Mouse (Mus musculus) gastrocnemius, postnatal 36 days (tissue): Measurements from ENCODE around the gene Arid5b. TPM values are rescaled to one million over a fixed set of nuclear protein-coding genes. Genes with fewer than 3 reads are reported as not detected.

Experiments used
- DNase-seq, 2 experiments: peaks; one replicate each; pipeline ENCODE4 v3.0.0; 2022
- intact Hi-C: fragments of 180-260 bp; cut with DNase I; formaldehyde crosslinking; loops from one replicate; pipeline ENCODE4 v1.15.1; 2025
- total RNA-seq, 2 experiments: library from RNA; stranded (reverse); gene quantifications; 2 replicates each; pipeline ENCODE4 v1.2.3; 2021

Arid5b gene
- total RNA-seq, 2 experiments from 2014 or later: 13.9 to 17.6 TPM

DNA sequence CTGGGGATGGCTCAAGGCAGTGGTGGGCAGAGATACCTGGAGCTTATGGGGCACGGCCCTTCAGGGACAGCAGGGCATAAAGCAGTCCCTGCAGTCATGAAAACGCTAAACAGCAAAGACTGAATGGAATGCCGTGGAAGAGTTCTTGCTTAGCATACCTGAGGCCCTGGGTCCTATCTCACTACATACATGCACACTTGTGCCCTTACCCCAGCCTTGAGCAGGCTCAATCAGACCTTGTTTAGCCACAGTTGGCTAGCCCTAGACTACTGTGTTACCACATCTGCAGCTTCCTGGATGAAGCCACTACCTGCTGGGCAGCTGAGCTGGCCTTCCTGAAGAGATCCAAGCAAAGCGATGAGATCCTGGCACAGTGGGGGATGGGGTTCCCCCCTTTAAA is 205.9 kb downstream of the Arid5b start:
- intact Hi-C loops: no loop called here
- no peak for DNase-seq

DNA sequence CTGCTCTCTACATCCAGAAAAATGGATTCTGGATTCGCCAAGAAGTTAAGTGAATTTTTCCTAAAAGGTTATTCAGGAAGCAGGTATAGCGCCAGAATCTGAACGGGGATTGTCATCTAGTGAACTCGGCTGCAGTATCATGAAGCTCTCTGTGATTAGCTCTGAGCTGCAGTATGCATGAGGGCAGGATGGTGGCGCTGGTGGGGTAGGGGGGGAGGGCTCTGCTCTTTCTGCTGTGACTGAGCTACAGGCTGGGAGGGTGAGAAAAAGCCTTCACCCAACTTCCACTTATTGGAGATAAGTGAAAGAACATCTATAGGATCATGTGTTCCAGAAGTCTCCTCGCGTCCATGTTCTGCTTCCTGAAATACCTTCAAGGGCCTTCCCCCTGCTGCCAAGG is 207.5 kb downstream of the Arid5b start:
- DNase-seq: no peak
- intact Hi-C loops: no loop called here

- intact Hi-C loops: no loop called here
- no peak for DNase-seq
Measured at GRCm38 (mm10) chr10:68068426-68068825, 210.1 kb downstream of the Arid5b start.

DNA sequence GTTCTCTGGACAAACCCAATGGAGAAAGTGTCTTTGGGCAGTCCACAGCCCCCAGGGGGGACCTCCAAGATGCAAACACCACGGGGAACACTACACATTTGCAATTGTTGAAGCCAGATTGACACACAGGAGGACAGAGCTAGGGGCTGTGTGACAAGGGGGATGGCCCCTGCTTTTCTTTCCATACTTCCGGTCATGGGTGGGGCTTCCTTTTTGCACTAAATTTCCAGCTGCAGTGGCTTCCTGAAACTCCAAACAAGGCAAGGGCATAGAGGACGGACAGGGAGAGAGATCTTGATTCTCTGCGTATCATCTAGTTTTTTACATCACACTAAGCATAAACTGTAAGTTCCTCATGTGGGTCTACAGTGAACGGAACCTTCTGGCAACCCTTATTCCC is 210.6 kb downstream of the Arid5b start:
- DNase-seq: no peak
- intact Hi-C loops: no loop called here

DNA sequence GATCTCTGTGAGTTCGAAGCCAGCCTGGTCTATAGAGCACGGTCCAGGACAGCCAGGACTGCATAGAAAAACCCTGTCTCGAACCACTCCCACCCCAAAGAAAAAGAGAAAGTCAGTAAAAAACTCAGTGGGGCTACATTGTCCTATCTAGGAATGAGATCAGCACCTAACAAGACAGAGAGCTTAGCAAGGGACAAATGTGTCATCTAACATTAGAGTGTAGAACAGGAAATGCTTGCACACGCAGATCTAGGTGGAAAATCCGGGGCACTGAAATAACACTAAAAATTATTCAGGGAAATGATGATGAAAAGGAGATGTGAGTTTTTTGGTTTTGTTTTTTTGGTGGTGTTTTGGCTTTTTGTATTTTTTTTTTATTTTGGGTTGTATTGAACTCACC is 212.4 kb downstream of the Arid5b start:
- DNase-seq: no peak
- intact Hi-C loops: no loop called here

- intact Hi-C loops: no loop called here
- DNase-seq: no peak
Measured at GRCm38 (mm10) chr10:68064571-68064970, 214.0 kb downstream of the Arid5b start.

- no peak for DNase-seq
- intact Hi-C loops: no loop called here
Measured at GRCm38 (mm10) chr10:68063806-68064545, 214.6 kb downstream of the Arid5b start.

DNA sequence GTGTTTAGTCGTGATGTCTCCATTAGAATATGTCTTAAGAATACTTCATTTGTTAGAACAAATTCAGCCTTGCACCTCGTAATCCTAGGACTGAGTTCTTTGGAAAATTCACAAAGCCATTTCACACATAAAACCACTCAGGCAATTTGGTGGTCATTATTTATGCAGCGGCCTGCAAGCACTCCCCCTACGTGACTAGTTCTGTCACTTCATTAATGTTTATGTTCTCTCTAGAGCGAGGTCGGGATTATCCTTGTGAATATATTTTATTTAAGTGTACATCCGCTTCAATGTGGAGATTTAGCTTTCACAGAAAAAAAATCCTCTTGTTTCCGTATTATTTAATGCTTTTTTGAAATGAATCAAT is 217.3 kb downstream of the Arid5b start:
- intact Hi-C loops: no loop called here
- no peak for DNase-seq

DNA sequence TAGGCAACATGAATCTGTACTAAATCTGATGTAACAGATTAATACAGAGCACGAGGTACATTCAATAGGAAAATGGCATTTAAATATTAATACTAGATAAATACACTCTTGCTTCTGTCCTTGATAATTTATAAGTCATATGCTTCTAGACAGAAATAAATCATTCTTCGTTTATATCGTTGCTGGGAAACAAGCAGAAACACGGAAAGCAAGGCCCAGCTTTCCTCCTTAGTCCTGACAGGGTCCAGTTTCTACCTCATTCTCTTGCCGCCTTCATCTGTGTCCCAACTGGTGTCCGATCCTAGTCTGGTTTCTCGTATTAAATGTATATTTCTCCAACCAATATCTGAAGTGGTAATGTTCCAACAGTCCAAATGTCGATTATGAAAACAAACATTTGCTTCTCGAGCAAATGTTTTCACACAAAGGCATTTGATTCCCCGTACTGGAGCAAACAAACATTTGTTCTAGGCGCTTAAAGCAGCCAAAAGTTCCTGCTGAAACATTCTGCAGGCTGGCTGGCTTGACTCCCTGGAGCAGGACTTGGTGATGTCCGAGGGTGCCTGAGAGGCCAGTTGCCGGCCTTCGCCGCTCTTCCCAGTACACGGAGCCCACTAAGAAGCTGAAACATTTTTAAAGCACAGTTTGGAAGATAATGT is 217.8 kb downstream of the Arid5b start:
- intact Hi-C loops: no loop called here
- DNase-seq: peak in 1 of 2 experiments; percentile 45

- intact Hi-C loops: no loop called here
- DNase-seq: no peak
Measured at GRCm38 (mm10) chr10:68058378-68058777, 220.2 kb downstream of the Arid5b start.

- intact Hi-C loops: no loop called here
- DNase-seq: no peak
Measured at GRCm38 (mm10) chr10:68057841-68058240, 220.7 kb downstream of the Arid5b start.

GRCm38 (mm10) chr10:68054706-68055105 is 223.8 kb downstream of the Arid5b start:
- no peak for DNase-seq
- intact Hi-C loops: loop anchor here (5.0 kb wide), 1 partner anchor 93 kb away; no protein-coding TSS in a partner anchor

DNA sequence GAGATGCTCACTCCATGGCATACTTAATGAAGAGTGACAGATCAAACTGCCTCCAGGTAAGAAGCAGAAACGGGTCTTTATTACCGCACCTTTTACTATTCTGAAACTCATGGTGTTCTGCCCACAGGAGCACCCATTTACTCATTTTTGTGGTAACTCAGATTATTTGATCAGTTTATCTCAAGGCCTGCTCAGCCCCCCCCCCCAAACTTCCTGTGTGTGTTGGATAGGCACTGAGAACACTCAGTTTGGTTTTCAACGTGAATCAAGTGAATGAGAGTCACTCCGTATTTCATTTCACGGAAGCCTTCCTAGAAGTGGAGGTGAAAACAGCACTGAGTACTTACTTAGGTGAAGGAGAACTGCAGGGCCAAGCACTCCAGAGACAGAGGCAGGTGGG is 224.4 kb downstream of the Arid5b start:
- no peak for DNase-seq
- intact Hi-C loops: loop anchor here (5.0 kb wide), 1 partner anchor 93 kb away; no protein-coding TSS in a partner anchor

GRCm38 (mm10) chr10:68052307-68052706 is 226.2 kb downstream of the Arid5b start:
- DNase-seq: no peak
- intact Hi-C loops: loop anchor here (5.0 kb wide), 1 partner anchor 95 kb away; no protein-coding TSS in a partner anchor

GRCm38 (mm10) chr10:68051316-68051933 is 227.1 kb downstream of the Arid5b start:
- no peak for DNase-seq
- intact Hi-C loops: loop anchor here (5.0 kb wide), 1 partner anchor 96 kb away; no protein-coding TSS in a partner anchor

DNA sequence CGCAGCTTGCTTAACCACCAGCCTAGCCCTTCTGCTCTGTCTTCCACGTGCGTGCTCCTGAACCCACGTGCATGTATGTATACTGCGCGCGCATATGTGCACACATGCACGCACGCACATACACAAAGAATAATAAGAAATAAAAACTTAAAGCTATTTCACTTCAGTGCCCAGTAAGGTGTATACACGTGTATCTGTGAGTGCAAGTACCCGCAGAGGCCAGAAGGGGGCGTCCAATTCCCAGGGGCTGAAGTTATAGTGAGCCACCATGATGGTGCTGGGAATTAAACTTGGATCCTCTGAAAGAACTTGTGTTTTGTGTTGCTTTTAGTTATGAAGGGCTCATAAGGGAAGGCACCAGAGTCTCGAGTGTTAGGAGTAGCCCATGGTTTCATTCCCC is 227.7 kb downstream of the Arid5b start:
- intact Hi-C loops: loop anchor here (5.0 kb wide), 1 partner anchor 96 kb away; no protein-coding TSS in a partner anchor
- no peak for DNase-seq

DNA sequence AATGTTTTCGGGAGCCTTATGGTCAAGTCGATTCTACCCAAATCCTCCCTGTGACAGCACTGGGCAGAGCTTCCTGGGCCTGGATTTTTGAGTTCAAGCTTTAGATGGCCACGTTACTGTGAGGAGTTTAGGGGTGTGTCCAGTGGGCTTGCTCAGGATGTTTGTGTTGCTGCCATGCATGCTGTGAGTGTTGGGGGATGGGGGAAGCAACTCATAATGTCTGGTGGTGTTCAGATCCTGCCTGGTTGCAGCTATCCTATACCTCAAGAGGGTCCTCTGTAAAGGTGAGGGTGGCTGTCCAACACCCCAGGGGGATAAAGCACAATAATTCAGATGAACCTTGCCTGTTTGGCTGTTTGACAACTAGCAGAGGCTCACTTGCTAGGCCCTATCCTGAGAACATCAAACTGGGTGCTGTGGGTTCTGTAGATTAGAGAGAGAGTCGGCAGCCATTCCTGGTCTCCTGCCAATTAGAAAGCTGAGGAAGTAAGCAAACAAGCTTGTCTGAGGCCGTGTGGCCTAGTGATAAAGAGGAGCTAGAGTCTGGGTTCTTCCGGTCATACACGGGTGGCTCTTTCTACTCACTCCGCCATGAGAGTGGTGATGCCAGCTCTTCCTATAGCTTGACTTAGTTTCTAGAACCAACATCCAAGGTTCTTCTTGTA is 229.8 kb downstream of the Arid5b start:
- intact Hi-C loops: no loop called here
- no peak for DNase-seq

- intact Hi-C loops: no loop called here
- DNase-seq: no peak
Measured at GRCm38 (mm10) chr10:68044864-68045263, 233.7 kb downstream of the Arid5b start.

DNA sequence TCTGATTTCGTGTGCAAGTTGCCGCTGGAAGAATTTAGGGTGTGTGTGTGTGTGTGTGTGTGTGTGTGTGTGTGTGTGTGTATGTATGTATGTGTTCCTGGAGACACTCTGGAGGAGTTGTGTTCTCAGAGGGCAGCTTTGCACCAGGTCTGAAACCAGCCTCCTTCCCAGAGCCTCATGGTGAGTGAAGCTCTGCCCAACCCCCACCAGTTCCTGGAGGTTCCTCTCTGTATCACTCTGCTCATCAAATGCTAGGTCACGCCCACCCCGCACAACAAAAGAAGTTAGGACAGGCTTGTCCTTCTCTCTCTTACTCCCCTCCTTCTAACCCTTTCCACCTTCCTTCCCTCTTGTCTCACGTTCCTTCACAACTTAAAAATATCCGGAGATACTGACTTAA is 234.6 kb downstream of the Arid5b start:
- intact Hi-C loops: no loop called here
- no peak for DNase-seq
